Mouse (Mus musculus): ENCODE data around the gene Cyb561d1. TPM values are rescaled to one million over a fixed set of nuclear protein-coding genes. Genes with fewer than 3 reads are reported as not detected.

Cyb561d1 gene
- polyA plus RNA-seq, 2 experiments: 1.4 to 1.5 TPM

DNA sequence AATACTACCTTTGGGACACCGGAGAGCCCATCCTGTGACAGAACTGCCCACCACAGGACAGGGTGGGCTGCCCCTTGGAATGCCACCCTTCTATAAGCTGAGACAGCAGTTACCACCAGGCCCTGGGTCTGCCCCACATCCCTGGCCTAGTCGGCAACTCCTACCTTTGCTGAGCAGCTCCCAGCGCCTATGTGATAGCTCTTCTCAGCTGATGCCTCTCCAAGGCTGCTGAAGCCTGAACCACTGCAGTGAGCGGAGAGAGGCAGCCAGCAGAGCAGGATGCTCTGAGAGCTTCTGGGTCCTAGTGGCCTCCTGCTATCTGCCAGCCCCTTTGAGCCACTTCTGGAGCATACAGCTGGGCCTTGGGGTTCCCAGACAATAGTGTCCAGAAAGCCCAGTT lies 46.4 kb downstream of the Cyb561d1 start, which contains the start of gene Gpr61:
Gene Gpr61 (minus strand): TSS at position 227 of the 400 bp plus-strand sequence.
- H3K27ac ChIP-seq: no peak within 1 kb of the TSS
- H3K4me1 ChIP-seq (replicated peaks; ENCODE audit: control insufficient read depth in 2 of 2, insufficient read depth in 2 of 2, low read length in 1 of 2): no peaks in the 10 kb centered on the region
- no peak within 1 kb of the TSS for H3K4me3 ChIP-seq (ENCODE audit: insufficient read depth in 1 of 2, low read depth in 2 of 2, low read length in 2 of 2)
- H3K27me3 ChIP-seq (ENCODE audit: control insufficient read depth, insufficient read depth, low read length): no peaks in the 10 kb centered on the region
- TF ChIP-seq CTCF (IDR thresholded peaks at IDR 0.05; ENCODE audit: low read depth) (no peak), EP300 (IDR thresholded peaks at IDR 0.05; ENCODE audit: low read depth) (no peak)
- ATAC-seq (ENCODE audit: insufficient read depth) (no peak), DNase-seq (ENCODE audit: low read depth in 3 of 3, low spot score in 3 of 3) (no peak)
- H3K9me3 ChIP-seq (ENCODE audit: control insufficient read depth, low read length): no peaks in the 10 kb centered on the region
- WGBS (ENCODE audit: insufficient replicate concordance): 40% methylated on average over 4 of the region's 4 CpGs
- no peaks in the 10 kb centered on the region for H3K36me3 ChIP-seq (replicated peaks; ENCODE audit: control insufficient read depth, insufficient read depth, low read depth)
- no peak within 1 kb of the TSS for H3K4me2 ChIP-seq (ENCODE audit: low read depth)
- no peak within 1 kb of the TSS for H3K9ac ChIP-seq (replicated peaks)

DNA sequence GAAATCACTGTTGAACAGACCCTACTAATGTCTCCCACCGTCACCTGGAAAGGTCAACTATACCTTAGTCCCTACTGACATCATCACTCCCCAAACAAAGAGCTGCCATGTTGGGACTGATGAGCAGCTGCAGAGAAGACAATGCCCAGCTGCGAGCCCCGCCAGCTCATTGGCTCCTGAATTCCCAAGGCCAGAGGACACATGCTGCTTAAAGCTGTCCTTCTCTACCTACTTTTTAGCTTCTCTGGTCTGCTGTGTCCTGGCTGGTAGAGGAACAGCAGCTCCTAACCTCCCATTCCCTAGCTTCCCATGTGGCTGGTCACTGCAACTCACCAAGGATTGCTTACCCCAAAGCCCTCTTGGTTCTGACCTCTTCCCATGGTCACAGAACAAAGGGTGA lies 48.7 kb downstream of the Cyb561d1 start:
- peaks cover 4% of the 10 kb centered on the region in 2 experiments; a peak in 3 of 4 replicates for H3K4me1 ChIP-seq (replicated peaks; ENCODE audit: control insufficient read depth in 2 of 2, insufficient read depth in 2 of 2, low read length in 1 of 2)
- ATAC-seq (ENCODE audit: insufficient read depth): no peak
- H3K27me3 ChIP-seq (ENCODE audit: control insufficient read depth, insufficient read depth, low read length): no peaks in the 10 kb centered on the region
- 82% methylated on average over 3 of the region's 3 CpGs for WGBS (ENCODE audit: insufficient replicate concordance)
- H3K27ac ChIP-seq: no peak overlapping the region
- no peaks in the 10 kb centered on the region for H3K9me3 ChIP-seq (ENCODE audit: control insufficient read depth, low read length)
- H3K4me3 ChIP-seq (ENCODE audit: insufficient read depth in 1 of 2, low read depth in 2 of 2, low read length in 2 of 2): no peak overlapping the region
- H3K9ac ChIP-seq (replicated peaks): no peak overlapping the region
- no peak for DNase-seq (ENCODE audit: low read depth in 3 of 3, low spot score in 3 of 3)
- no peak for TF ChIP-seq EP300 (IDR thresholded peaks at IDR 0.05; ENCODE audit: low read depth)
- TF ChIP-seq CTCF (IDR thresholded peaks at IDR 0.05; ENCODE audit: low read depth): no peak
- H3K36me3 ChIP-seq (replicated peaks; ENCODE audit: control insufficient read depth, insufficient read depth, low read depth): no peaks in the 10 kb centered on the region
- H3K4me2 ChIP-seq (ENCODE audit: low read depth): no peak overlapping the region

GRCm38 (mm10) chr3:108147386-108148235 lies 53.4 kb downstream of the Cyb561d1 start:
- peak overlapping the region; percentile 14; the same call in 1 of the 2 replicates for H3K27ac ChIP-seq
- TF ChIP-seq CTCF (IDR thresholded peaks at IDR 0.05; ENCODE audit: low read depth) (peak; percentile 93), EP300 (IDR thresholded peaks at IDR 0.05; ENCODE audit: low read depth) (no peak; the same call in 1 of the 2 replicates)
- 55% methylated on average over 11 of the region's 11 CpGs for whole genome bisulfite sequencing (ENCODE audit: insufficient replicate concordance)
- H3K36me3 ChIP-seq (replicated peaks; ENCODE audit: control insufficient read depth, insufficient read depth, low read depth): no peaks in the 10 kb centered on the region; the same call in 1 of the 2 replicates
- peak overlapping the region; percentile 21 for H3K4me2 ChIP-seq (ENCODE audit: low read depth)
- DNase-seq (ENCODE audit: low read depth in 3 of 3, low spot score in 3 of 3) (peak; percentile 79 to 83 (median 80)), ATAC-seq (ENCODE audit: insufficient read depth) (no peak)
- peaks cover 14 to 15% of the 10 kb centered on the region in 2 experiments for H3K4me1 ChIP-seq (replicated peaks; ENCODE audit: control insufficient read depth in 2 of 2, insufficient read depth in 2 of 2, low read length in 1 of 2)
- no peak overlapping the region for H3K4me3 ChIP-seq (ENCODE audit: insufficient read depth in 1 of 2, low read depth in 2 of 2, low read length in 2 of 2)
- H3K9ac ChIP-seq (replicated peaks): no peak overlapping the region
- H3K9me3 ChIP-seq (ENCODE audit: control insufficient read depth, low read length): no peaks in the 10 kb centered on the region
- no peaks in the 10 kb centered on the region for H3K27me3 ChIP-seq (ENCODE audit: control insufficient read depth, insufficient read depth, low read length)

DNA sequence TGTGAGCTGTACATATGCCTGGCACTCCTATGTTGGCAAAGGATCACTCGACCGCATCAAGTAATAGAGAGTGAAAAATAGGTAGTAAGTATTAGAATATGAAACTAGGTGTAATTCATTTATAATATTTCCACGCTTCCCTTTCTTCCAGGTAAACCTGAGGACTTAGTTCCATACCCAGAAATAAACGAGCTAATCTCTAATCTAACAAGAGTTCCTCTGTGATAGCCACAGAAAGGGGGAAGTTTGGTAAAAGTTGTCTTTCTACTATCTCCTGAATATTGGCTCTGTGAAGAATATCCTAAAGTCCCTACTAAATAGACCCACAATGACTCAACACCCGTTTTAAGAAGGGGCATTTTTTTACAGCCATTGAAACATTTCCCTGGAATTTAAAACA lies 54.3 kb downstream of the Cyb561d1 start:
- H3K4me3 ChIP-seq (ENCODE audit: insufficient read depth in 1 of 2, low read depth in 2 of 2, low read length in 2 of 2): peak overlapping the region; percentile 77 to 95
- H3K9ac ChIP-seq (replicated peaks): peak overlapping the region; percentile 94
- peaks cover 15 to 16% of the 10 kb centered on the region in 2 experiments for H3K4me1 ChIP-seq (replicated peaks; ENCODE audit: control insufficient read depth in 2 of 2, insufficient read depth in 2 of 2, low read length in 1 of 2)
- WGBS (ENCODE audit: insufficient replicate concordance): 31% methylated on average over 5 of the region's 5 CpGs
- H3K36me3 ChIP-seq (replicated peaks; ENCODE audit: control insufficient read depth, insufficient read depth, low read depth): no peaks in the 10 kb centered on the region; the same call in 1 of the 2 replicates
- ATAC-seq (ENCODE audit: insufficient read depth) (no peak), DNase-seq (ENCODE audit: low read depth in 3 of 3, low spot score in 3 of 3) (no peak)
- peak overlapping the region; percentile 75 for H3K27ac ChIP-seq
- peak overlapping the region; percentile 97 for H3K4me2 ChIP-seq (ENCODE audit: low read depth)
- TF ChIP-seq EP300 (IDR thresholded peaks at IDR 0.05; ENCODE audit: low read depth): no peak
- no peak for TF ChIP-seq CTCF (IDR thresholded peaks at IDR 0.05; ENCODE audit: low read depth)
- H3K9me3 ChIP-seq (ENCODE audit: control insufficient read depth, low read length): no peaks in the 10 kb centered on the region
- no peaks in the 10 kb centered on the region for H3K27me3 ChIP-seq (ENCODE audit: control insufficient read depth, insufficient read depth, low read length)

Other genes with a start within 250 kb of the Cyb561d1 start
- gene Gstm3, start 231.9 kb downstream of the Cyb561d1 start, polyA plus RNA-seq (2012; rRNA removed): 4.1 and 4.6 TPM in 2 replicates
- 11.3 and 11.7 TPM in 2 replicates for gene Gstm3, start 231.9 kb downstream of the Cyb561d1 start, polyA plus RNA-seq (2014; fragmentation: Nextera tagmentation; extraction: Ambion mirVana)
- gene Gstm2, start 214.8 kb downstream of the Cyb561d1 start, polyA plus RNA-seq (2012; rRNA removed): 3.4 and 3.9 TPM in 2 replicates
- 4.4 and 4.8 TPM in 2 replicates for gene Gstm2, start 214.8 kb downstream of the Cyb561d1 start, polyA plus RNA-seq (2014; fragmentation: Nextera tagmentation; extraction: Ambion mirVana)
- 124 and 152 TPM in 2 replicates for gene Gstm1, start 183.2 kb downstream of the Cyb561d1 start, polyA plus RNA-seq (2012; rRNA removed)
- gene Gstm1, start 183.2 kb downstream of the Cyb561d1 start, polyA plus RNA-seq (2014; fragmentation: Nextera tagmentation; extraction: Ambion mirVana): 275 and 312 TPM in 2 replicates
- 11.7 and 11.9 TPM in 2 replicates for gene Gstm4, start 156.3 kb downstream of the Cyb561d1 start, polyA plus RNA-seq (2012; rRNA removed)
- 17.3 and 17.7 TPM in 2 replicates for gene Gstm4, start 156.3 kb downstream of the Cyb561d1 start, polyA plus RNA-seq (2014; fragmentation: Nextera tagmentation; extraction: Ambion mirVana)
- gene Ampd2, start 114.6 kb downstream of the Cyb561d1 start, polyA plus RNA-seq (2012; rRNA removed): 40.9 and 49.6 TPM in 2 replicates
- 34.3 and 37.8 TPM in 2 replicates for gene Ampd2, start 114.6 kb downstream of the Cyb561d1 start, polyA plus RNA-seq (2014; fragmentation: Nextera tagmentation; extraction: Ambion mirVana)
- gene Gnat2, start 108.4 kb downstream of the Cyb561d1 start, polyA plus RNA-seq (2012; rRNA removed): 0.60 and 1.4 TPM in 2 replicates
- 1.8 and 2.5 TPM in 2 replicates for gene Gnat2, start 108.4 kb downstream of the Cyb561d1 start, polyA plus RNA-seq (2014; fragmentation: Nextera tagmentation; extraction: Ambion mirVana)
- 18.4 and 28.7 TPM in 2 replicates for gene Gnai3, start 55.1 kb downstream of the Cyb561d1 start, polyA plus RNA-seq (2012; rRNA removed)
- gene Gnai3, start 55.1 kb downstream of the Cyb561d1 start, polyA plus RNA-seq (2014; fragmentation: Nextera tagmentation; extraction: Ambion mirVana): 57.4 and 58.0 TPM in 2 replicates
- not detected in 2 replicates for gene Gpr61, start 46.3 kb downstream of the Cyb561d1 start, polyA plus RNA-seq (2012; rRNA removed)
- 0.04 TPM in 1 of 2 replicates, not detected in the other for gene Gpr61, start 46.3 kb downstream of the Cyb561d1 start, polyA plus RNA-seq (2014; fragmentation: Nextera tagmentation; extraction: Ambion mirVana)
- gene Amigo1, start 14.9 kb downstream of the Cyb561d1 start, polyA plus RNA-seq (2012; rRNA removed): 0.45 and 0.60 TPM in 2 replicates
- 0.49 and 0.56 TPM in 2 replicates for gene Amigo1, start 14.9 kb downstream of the Cyb561d1 start, polyA plus RNA-seq (2014; fragmentation: Nextera tagmentation; extraction: Ambion mirVana)
- gene Atxn7l2, start 9.7 kb upstream of the Cyb561d1 start, polyA plus RNA-seq (2012; rRNA removed): 2.2 TPM in 2 replicates
- gene Atxn7l2, start 9.7 kb upstream of the Cyb561d1 start, polyA plus RNA-seq (2014; fragmentation: Nextera tagmentation; extraction: Ambion mirVana): 1.7 and 2.0 TPM in 2 replicates
- gene Sypl2, start 25.4 kb upstream of the Cyb561d1 start, polyA plus RNA-seq (2012; rRNA removed): 0.02 TPM in 2 replicates
- gene Sypl2, start 25.4 kb upstream of the Cyb561d1 start, polyA plus RNA-seq (2014; fragmentation: Nextera tagmentation; extraction: Ambion mirVana): not detected in 2 replicates
- 70.6 and 93.8 TPM in 2 replicates for gene Psma5, start 55.7 kb upstream of the Cyb561d1 start, polyA plus RNA-seq (2012; rRNA removed)
- gene Psma5, start 55.7 kb upstream of the Cyb561d1 start, polyA plus RNA-seq (2014; fragmentation: Nextera tagmentation; extraction: Ambion mirVana): 192 and 201 TPM in 2 replicates
- gene Sort1, start 82.9 kb upstream of the Cyb561d1 start, polyA plus RNA-seq (2012; rRNA removed): 3.5 and 3.9 TPM in 2 replicates
- gene Sort1, start 82.9 kb upstream of the Cyb561d1 start, polyA plus RNA-seq (2014; fragmentation: Nextera tagmentation; extraction: Ambion mirVana): 3.0 and 3.5 TPM in 2 replicates
- 0.17 and 0.20 TPM in 2 replicates for gene Mybphl, start 163.7 kb upstream of the Cyb561d1 start, polyA plus RNA-seq (2012; rRNA removed)
- gene Mybphl, start 163.7 kb upstream of the Cyb561d1 start, polyA plus RNA-seq (2014; fragmentation: Nextera tagmentation; extraction: Ambion mirVana): 0.10 and 0.39 TPM in 2 replicates
- 18.3 and 20.3 TPM in 2 replicates for gene Psrc1, start 182.6 kb upstream of the Cyb561d1 start, polyA plus RNA-seq (2012; rRNA removed)
- 12.3 and 15.7 TPM in 2 replicates for gene Psrc1, start 182.6 kb upstream of the Cyb561d1 start, polyA plus RNA-seq (2014; fragmentation: Nextera tagmentation; extraction: Ambion mirVana)
- 0.38 and 0.64 TPM in 2 replicates for gene Celsr2, start 214.3 kb upstream of the Cyb561d1 start, polyA plus RNA-seq (2012; rRNA removed)
- gene Celsr2, start 214.3 kb upstream of the Cyb561d1 start, polyA plus RNA-seq (2014; fragmentation: Nextera tagmentation; extraction: Ambion mirVana): 0.22 and 0.27 TPM in 2 replicates
- 23.8 and 39.9 TPM in 2 replicates for gene Sars, start 244.0 kb upstream of the Cyb561d1 start, polyA plus RNA-seq (2012; rRNA removed)
- gene Sars, start 244.0 kb upstream of the Cyb561d1 start, polyA plus RNA-seq (2014; fragmentation: Nextera tagmentation; extraction: Ambion mirVana): 76.1 and 81.4 TPM in 2 replicates

Measured in liver, embryonic 14.5 days (tissue).